Mouse (Mus musculus) midbrain, embryonic 10.5 days (tissue): ENCODE measurements at regions not wholly inside any gene's neighbourhood (a gene's known extent, or its start where the extent isn't known, plus 50 kb on each side); places are given as distances from the start of the nearest gene placed in this dataset.

ENCODE experiments used
- DNase-seq: peaks from one replicate; pipeline ENCODE4 v3.0.0-alpha.2; 2017; ENCODE audit warnings: low spot score
- H3K27ac ChIP-seq: fragments of 300-500 bp; sonication (generic); replicated peaks from 2 replicates; pipeline ENCODE4 v1.5.1; 2016; ENCODE audit warnings: mild to moderate bottlenecking
- H3K27me3 ChIP-seq: fragments of 300-500 bp; sonication (generic); 2 replicates; pipeline ENCODE4 v1.6.1; 2016; ENCODE audit warnings: low read depth, mild to moderate bottlenecking; ENCODE audit not compliant: poor library complexity, severe bottlenecking
- H3K36me3 ChIP-seq: fragments of 300-500 bp; sonication (generic); 2 replicates; pipeline ENCODE4 v1.6.1; 2016; ENCODE audit warnings: mild to moderate bottlenecking, moderate library complexity
- H3K4me1 ChIP-seq: fragments of 300-500 bp; sonication (generic); 2 replicates; pipeline ENCODE4 v1.6.1; 2016
- H3K4me3 ChIP-seq: fragments of 300-500 bp; sonication (generic); 2 replicates; pipeline ENCODE4 v1.5.1; 2016; ENCODE audit warnings: mild to moderate bottlenecking, moderate library complexity
- H3K9me3 ChIP-seq: fragments of 300-500 bp; sonication (generic); replicated peaks from 2 replicates; pipeline ENCODE4 v1.6.1; 2016; ENCODE audit warnings: mild to moderate bottlenecking
- WGBS: fragments of 180-500 bp; shearing (Covaris S2); methylation state at CpG from one replicate; pipeline ENCODE4 v1.1.7; 2016; 5-methylcytosine and 5-hydroxymethylcytosine counted together

GRCm38 (mm10) chr19:37754024-37754423 lies 56.4 kb downstream of the Cyp26a1 start:
- Histone ChIP-seq H3K4me1 (no peaks in the 10 kb centered on the region), H3K4me3 (no peak overlapping the region), H3K36me3 (no peaks in the 10 kb centered on the region), H3K27me3 (no peaks in the 10 kb centered on the region), H3K9me3 (peaks cover 5% of the 10 kb centered on the region; the same call in 1 of the 2 replicates), H3K27ac (no peak overlapping the region)
- DNase-seq = no peak
- 90% methylated on average over 9 of the region's 9 CpGs for WGBS

GRCm38 (mm10) chr19:37755372-37755771 lies 57.8 kb downstream of the Cyp26a1 start:
- Histone ChIP-seq H3K27ac (no peak overlapping the region), H3K9me3 (peaks cover 5% of the 10 kb centered on the region; the same call in 1 of the 2 replicates), H3K4me3 (no peak overlapping the region), H3K4me1 (no peaks in the 10 kb centered on the region), H3K36me3 (no peaks in the 10 kb centered on the region), H3K27me3 (no peaks in the 10 kb centered on the region)
- 92% methylated on average over 3 of the region's 3 CpGs for WGBS
- no peak for DNase-seq

GRCm38 (mm10) chr19:37769376-37769775 lies 71.8 kb downstream of the Cyp26a1 start:
- no peak overlapping the region for H3K4me3 ChIP-seq
- H3K36me3 ChIP-seq = no peaks in the 10 kb centered on the region
- no peaks in the 10 kb centered on the region for H3K27me3 ChIP-seq
- 87% methylated on average over 4 of the region's 4 CpGs for WGBS
- H3K4me1 ChIP-seq = peaks cover 4% of the 10 kb centered on the region; the same call in 1 of the 2 replicates
- DNase-seq = no peak
- no peak overlapping the region for H3K27ac ChIP-seq
- H3K9me3 ChIP-seq = peaks cover 6% of the 10 kb centered on the region; the same call in 1 of the 2 replicates

- WGBS = 95% methylated on average over 6 of the region's 6 CpGs
- H3K27me3 ChIP-seq = no peaks in the 10 kb centered on the region
- H3K27ac ChIP-seq = no peak overlapping the region
- no peak for DNase-seq
- H3K9me3 ChIP-seq = no peaks in the 10 kb centered on the region
- no peak overlapping the region for H3K4me3 ChIP-seq
- H3K36me3 ChIP-seq = no peaks in the 10 kb centered on the region
- peaks cover 4% of the 10 kb centered on the region; the same call in 1 of the 2 replicates for H3K4me1 ChIP-seq
These were observed 74.4 kb downstream of the Cyp26a1 start for GRCm38 (mm10) chr19:37771956-37772355.

- Histone ChIP-seq H3K9me3 (no peaks in the 10 kb centered on the region), H3K4me1 (peaks cover 7% of the 10 kb centered on the region; the same call in 1 of the 2 replicates), H3K36me3 (no peaks in the 10 kb centered on the region), H3K4me3 (no peak overlapping the region), H3K27me3 (no peaks in the 10 kb centered on the region), H3K27ac (no peak overlapping the region)
- no peak for DNase-seq
- WGBS = 91% methylated on average over 4 of the region's 4 CpGs
These were observed 77.0 kb downstream of the Cyp26a1 start for GRCm38 (mm10) chr19:37774551-37774950.

- Histone ChIP-seq H3K27me3 (no peaks in the 10 kb centered on the region), H3K9me3 (no peaks in the 10 kb centered on the region), H3K4me3 (no peak overlapping the region), H3K4me1 (peaks cover 7% of the 10 kb centered on the region; the same call in 1 of the 2 replicates), H3K27ac (no peak overlapping the region), H3K36me3 (no peaks in the 10 kb centered on the region)
- 91% methylated on average over 1 of the region's 1 CpGs for WGBS
- DNase-seq = no peak
These were observed 77.4 kb downstream of the Cyp26a1 start for GRCm38 (mm10) chr19:37774966-37775365.

- WGBS = 67% methylated on average over 6 of the region's 6 CpGs
- DNase-seq = no peak
- Histone ChIP-seq H3K9me3 (no peaks in the 10 kb centered on the region), H3K4me1 (0 out of 2 replicates have a peak, but pooled peaks cover 3% of the 10 kb centered on the region), H3K4me3 (no peak overlapping the region), H3K36me3 (no peaks in the 10 kb centered on the region), H3K27ac (no peak overlapping the region), H3K27me3 (no peaks in the 10 kb centered on the region)
These were observed 80.4 kb downstream of the Cyp26a1 start for GRCm38 (mm10) chr19:37777961-37778360.

- Histone ChIP-seq H3K9me3 (no peaks in the 10 kb centered on the region), H3K36me3 (no peaks in the 10 kb centered on the region), H3K27ac (no peak overlapping the region), H3K4me3 (no peak overlapping the region), H3K4me1 (0 out of 2 replicates have a peak, but pooled peaks cover 3% of the 10 kb centered on the region), H3K27me3 (no peaks in the 10 kb centered on the region)
- DNase-seq = no peak
- 92% methylated on average over 4 of the region's 4 CpGs for WGBS
These were observed 81.0 kb downstream of the Cyp26a1 start for GRCm38 (mm10) chr19:37778568-37778967.

- Histone ChIP-seq H3K9me3 (no peaks in the 10 kb centered on the region), H3K27me3 (peaks cover 42% of the 10 kb centered on the region), H3K36me3 (no peaks in the 10 kb centered on the region), H3K27ac (no peak overlapping the region), H3K4me1 (peaks cover 30% of the 10 kb centered on the region), H3K4me3 (no peak overlapping the region)
- WGBS = 91% methylated on average over 3 of the region's 3 CpGs
- DNase-seq = no peak
These were observed 90.9 kb downstream of the Cyp26a1 start for GRCm38 (mm10) chr19:37788540-37788939.

- Histone ChIP-seq H3K9me3 (no peaks in the 10 kb centered on the region), H3K27ac (no peak overlapping the region), H3K36me3 (no peaks in the 10 kb centered on the region), H3K4me1 (peaks cover 30% of the 10 kb centered on the region), H3K4me3 (no peak overlapping the region), H3K27me3 (peaks cover 51% of the 10 kb centered on the region)
- no peak for DNase-seq
- WGBS = 37% methylated on average over 12 of the region's 12 CpGs
These were observed 92.1 kb downstream of the Cyp26a1 start for GRCm38 (mm10) chr19:37789576-37790180.

- no peaks in the 10 kb centered on the region for H3K9me3 ChIP-seq
- DNase-seq = peak; percentile 54
- H3K4me3 ChIP-seq = peak overlapping the region; percentile 36; the same call in 1 of the 2 replicates
- peak overlapping the region; percentile 52; the same call in 1 of the 2 replicates for H3K27ac ChIP-seq
- H3K36me3 ChIP-seq = no peaks in the 10 kb centered on the region
- peaks cover 30% of the 10 kb centered on the region for H3K4me1 ChIP-seq
- peaks cover 52% of the 10 kb centered on the region for H3K27me3 ChIP-seq
- 41% methylated on average over 24 of the region's 24 CpGs for WGBS
These were observed 92.9 kb downstream of the Cyp26a1 start for GRCm38 (mm10) chr19:37790281-37791073.

GRCm38 (mm10) chr19:37793176-37793575 lies 95.6 kb downstream of the Cyp26a1 start:
- no peak overlapping the region for H3K27ac ChIP-seq
- H3K4me1 ChIP-seq = peaks cover 30% of the 10 kb centered on the region
- peaks cover 45% of the 10 kb centered on the region for H3K27me3 ChIP-seq
- H3K36me3 ChIP-seq = no peaks in the 10 kb centered on the region
- H3K9me3 ChIP-seq = no peaks in the 10 kb centered on the region
- no peak overlapping the region for H3K4me3 ChIP-seq
- no peak for DNase-seq
- 92% methylated on average over 9 of the region's 9 CpGs for WGBS
